Mouse (Mus musculus) left cerebral cortex, adult 6 months (tissue): ENCODE data around the gene Cnn2. TPM values are rescaled to one million over a fixed set of nuclear protein-coding genes. Genes with fewer than 3 reads are reported as not detected.

Source experiments
- long read RNA-seq, 2 experiments: library from polyadenylated mRNA; unstranded; transcript quantifications; one replicate each; pipeline ENCODE4 v2.0.0; 2019 to 2020
- polyA plus RNA-seq: library from polyadenylated mRNA; unstranded; fragments of <200 nt; fragmentation: Nextera tagmentation; gene quantifications from 2 replicates; pipeline ENCODE4 v1.2.3, GENCODE M21; 2021

Gene Cnn2
- polyA plus RNA-seq, result 9.0 and 11.4 TPM in 2 replicates
- long read RNA-seq, experiment 1, transcript Cnn2-201 (7 exons, 2,460 nt), result major isoform, 41 of 43 reads
- long read RNA-seq, experiment 1, partial matches to known transcripts, result 1 of 43 reads
- long read RNA-seq, experiment 1, other reads (novel, unspliced or antisense), result 1 of 43 reads
- long read RNA-seq, experiment 2, transcript Cnn2-201 (7 exons, 2,460 nt), result major isoform, 19 of 20 reads
- long read RNA-seq, experiment 2, partial matches to known transcripts, result 0 of 20 reads
- long read RNA-seq, experiment 2, other reads (novel, unspliced or antisense), result 1 of 20 reads

GRCm38 (mm10) chr10:79988506-79989271 lies at the start of gene Cnn2:
Gene Cnn2 (plus strand): TSS chr10:79988584.

DNA sequence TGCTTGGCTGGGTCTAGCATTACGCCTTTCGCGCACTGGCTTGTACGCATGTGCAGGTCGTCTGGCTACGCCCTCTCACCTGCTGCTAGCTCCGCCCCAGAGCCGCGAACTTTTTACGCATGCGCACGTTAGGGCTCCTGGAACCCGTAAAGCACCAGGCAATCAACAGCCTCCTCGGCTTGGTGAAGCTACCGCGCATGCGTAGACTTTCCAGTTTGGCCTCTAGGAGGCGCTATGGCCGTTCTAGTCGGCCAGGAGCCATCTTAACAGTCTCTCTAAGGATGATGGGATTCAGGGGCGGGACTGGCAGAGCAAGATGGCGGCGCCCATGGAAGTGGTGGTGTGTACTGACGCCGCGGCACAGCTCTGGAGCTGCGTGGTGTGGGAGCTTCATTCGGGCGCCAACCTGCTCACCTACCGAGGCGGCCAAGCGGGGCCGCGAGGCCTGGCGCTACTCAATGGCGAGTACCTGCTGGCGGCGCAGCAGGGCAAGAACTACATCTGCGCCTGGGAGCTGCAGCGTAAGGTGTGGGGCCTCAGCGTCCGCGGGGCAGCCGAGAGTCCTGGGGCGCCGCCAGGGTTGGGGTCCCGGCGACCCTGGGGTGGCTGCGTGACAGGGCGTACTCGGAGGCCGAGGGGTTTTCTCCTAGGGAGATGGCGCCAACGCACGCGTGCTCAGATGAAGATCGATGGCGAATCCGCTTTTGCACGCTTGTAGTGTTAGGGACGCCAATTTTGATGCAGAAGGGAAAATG lies 28.4 kb upstream of the Cnn2 start, which contains the start of gene Wdr18:
Wdr18 (plus strand) TSS at position 306 of the 755 bp plus-strand sequence.

GRCm38 (mm10) chr10:79970415-79971182 lies 17.8 kb upstream of the Cnn2 start, which contains the start of gene Grin3b:
Gene Grin3b (plus strand): TSS chr10:79970715.

DNA sequence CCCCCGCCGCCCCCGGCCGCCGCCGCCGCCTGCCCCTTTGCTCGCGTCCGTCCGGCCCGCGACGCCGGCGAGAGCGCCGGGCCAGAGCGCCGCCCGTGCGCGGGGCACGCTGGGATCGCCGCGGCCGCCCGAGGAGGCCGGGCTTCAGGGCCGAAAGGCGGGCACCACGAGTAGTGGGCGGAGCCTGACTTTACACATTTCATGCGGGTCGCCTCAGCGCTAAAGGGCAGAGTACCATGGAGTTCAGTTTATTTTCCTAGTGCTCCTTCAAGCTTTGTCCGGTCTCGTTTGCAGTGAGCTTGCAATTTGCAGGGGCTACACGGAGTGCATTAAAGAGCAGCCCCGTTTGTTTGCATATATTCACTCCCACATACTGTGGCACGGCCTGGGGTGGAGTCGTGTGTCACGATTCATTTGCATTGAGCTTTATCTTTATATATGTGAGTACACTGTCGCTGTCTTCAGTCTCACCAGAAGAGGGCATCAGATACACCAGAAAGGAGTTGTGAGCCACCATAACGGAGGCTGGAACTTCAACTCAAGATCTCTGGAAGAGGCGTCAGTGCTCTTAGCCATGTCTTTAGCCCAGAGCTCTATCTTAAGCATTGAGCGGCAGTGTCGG lies 4.1 kb upstream of the Cnn2 start, which contains the start of gene Tmem259:
Tmem259 (minus strand) TSS at position 136 of the 622 bp plus-strand sequence.

DNA sequence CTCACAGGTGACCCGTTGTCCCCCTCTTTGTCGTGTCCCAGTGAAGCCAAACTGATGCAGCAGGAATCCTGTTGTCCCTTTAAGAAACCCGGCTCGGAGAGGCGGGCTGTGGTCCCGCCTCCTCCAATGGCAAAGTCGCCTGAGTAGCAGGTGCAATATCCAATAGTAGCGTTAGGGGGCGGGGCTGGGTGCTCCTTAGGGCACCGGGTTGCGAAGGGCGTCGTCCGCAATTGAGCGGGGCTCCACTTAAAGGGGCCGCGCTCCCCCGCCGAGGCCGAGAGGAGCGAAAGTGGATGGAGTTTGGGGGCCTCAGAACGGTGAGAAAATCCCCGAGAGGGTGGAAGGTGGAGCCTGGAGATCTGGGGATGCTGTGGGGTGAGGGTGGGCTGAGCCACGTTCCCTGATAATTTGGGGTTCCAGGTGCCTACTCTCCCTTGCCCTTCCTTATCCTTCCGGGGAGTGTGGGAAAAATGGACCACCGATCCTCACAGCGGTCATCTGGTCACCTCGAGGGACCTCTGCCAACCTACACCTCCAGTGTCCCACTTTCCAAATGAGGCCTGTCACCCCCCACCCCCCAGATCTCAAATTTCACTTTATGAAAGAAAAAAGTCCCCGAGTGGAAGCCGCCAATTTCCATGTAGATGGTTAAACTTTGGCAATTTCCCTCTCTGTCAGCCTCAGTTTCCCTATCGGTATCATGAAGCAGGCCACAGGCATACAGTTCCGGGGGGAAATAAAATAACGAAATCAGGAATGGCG lies 8.1 kb downstream of the Cnn2 start, which contains the start of gene Abca7:
Abca7 (plus strand) TSS at position 223 of the 762 bp plus-strand sequence.

DNA sequence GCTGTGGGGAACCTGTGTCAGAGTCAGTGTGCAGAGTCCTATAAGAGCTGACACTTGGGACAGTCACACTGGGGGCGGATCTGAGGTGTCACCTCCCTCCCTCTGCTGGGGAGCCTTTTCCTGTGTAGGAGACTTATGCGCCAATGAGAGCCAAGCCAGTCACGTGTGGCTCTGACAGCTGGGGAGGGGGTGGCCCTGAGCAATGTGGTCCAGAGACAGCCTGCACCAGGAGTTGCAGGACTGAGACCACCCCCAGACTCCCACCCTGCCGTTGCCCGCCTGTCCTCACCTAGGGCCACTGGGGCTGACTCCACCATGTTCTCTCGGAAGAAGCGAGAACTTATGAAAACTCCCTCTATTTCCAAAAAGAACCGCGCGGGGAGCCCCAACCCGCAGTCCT lies 28.1 kb downstream of the Cnn2 start, which contains the start of gene Arhgap45:
Arhgap45 (plus strand) TSS at position 143 of the 400 bp plus-strand sequence.

DNA sequence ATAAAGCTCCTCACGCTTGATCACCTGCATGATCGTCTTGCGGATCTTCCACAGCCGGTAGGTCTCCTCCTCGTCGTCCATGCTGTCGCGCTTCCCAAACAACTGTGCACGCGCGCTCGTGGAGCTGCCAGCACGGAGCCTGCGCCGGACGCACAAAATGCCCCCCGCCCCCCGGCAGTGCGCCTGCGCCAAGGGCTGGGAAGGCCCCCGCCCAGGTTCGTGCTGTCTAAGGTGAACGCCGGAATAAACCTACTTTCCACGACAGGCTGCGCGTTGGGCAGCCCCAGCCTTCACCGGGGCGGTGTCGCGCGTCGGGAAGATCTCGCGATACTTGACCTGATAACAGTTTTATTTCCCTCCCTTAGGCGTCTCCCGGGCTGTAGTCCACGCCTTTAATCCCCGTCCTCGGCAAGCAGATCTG lies 51.2 kb downstream of the Cnn2 start, which contains the start of gene Polr2e:
Polr2e (minus strand) TSS at position 237 of the 421 bp plus-strand sequence.

Other genes starting within 250 kb of the Cnn2 start
- gene Polrmt, start 242.0 kb upstream of the Cnn2 start, polyA plus RNA-seq, result 16.1 and 23.3 TPM in 2 replicates
- 5.9 and 7.2 TPM in 2 replicates for gene Fgf22, start 233.5 kb upstream of the Cnn2 start, polyA plus RNA-seq
- gene Rnf126, start 221.6 kb upstream of the Cnn2 start, polyA plus RNA-seq, result 8.2 and 82.8 TPM in 2 replicates
- 1.2 and 1.8 TPM in 2 replicates for gene Fstl3, start 211.3 kb upstream of the Cnn2 start, polyA plus RNA-seq
- gene Prss57, start 197.6 kb upstream of the Cnn2 start, polyA plus RNA-seq, result 1.1 and 2.3 TPM in 2 replicates
- 53.6 and 165 TPM in 2 replicates for gene Palm, start 195.0 kb upstream of the Cnn2 start, polyA plus RNA-seq
- gene Misp, start 167.6 kb upstream of the Cnn2 start, polyA plus RNA-seq, result 0.13 and 0.25 TPM in 2 replicates
- gene Ptbp1, start 134.2 kb upstream of the Cnn2 start, polyA plus RNA-seq, result 15.2 and 16.7 TPM in 2 replicates
- 5.8 and 7.2 TPM in 2 replicates for gene Prtn3, start 114.1 kb upstream of the Cnn2 start, polyA plus RNA-seq
- gene Plppr3, start 114.0 kb upstream of the Cnn2 start, polyA plus RNA-seq, result 33.9 and 47.5 TPM in 2 replicates
- gene Elane, start 102.3 kb upstream of the Cnn2 start, polyA plus RNA-seq, result not detected in 2 replicates
- gene Cfd, start 97.7 kb upstream of the Cnn2 start, polyA plus RNA-seq, result not detected in 2 replicates
- gene Med16, start 79.7 kb upstream of the Cnn2 start, polyA plus RNA-seq, result 30.8 and 51.7 TPM in 2 replicates
- gene Gm26602, start 77.7 kb upstream of the Cnn2 start, polyA plus RNA-seq, result not detected in 2 replicates
- gene Kiss1r, start 71.6 kb upstream of the Cnn2 start, polyA plus RNA-seq, result 4.6 and 5.7 TPM in 2 replicates
- 220 and 307 TPM in 2 replicates for gene R3hdm4, start 67.4 kb upstream of the Cnn2 start, polyA plus RNA-seq
- gene Arid3a, start 61.5 kb upstream of the Cnn2 start, polyA plus RNA-seq, result 1.3 and 1.9 TPM in 2 replicates
- gene Wdr18, start 28.4 kb upstream of the Cnn2 start, polyA plus RNA-seq, result 71.4 and 97.3 TPM in 2 replicates
- 0.11 and 0.25 TPM in 2 replicates for gene Grin3b, start 17.9 kb upstream of the Cnn2 start, polyA plus RNA-seq
- gene Tmem259, start 4.3 kb upstream of the Cnn2 start, polyA plus RNA-seq, result 15.5 and 16.3 TPM in 2 replicates
- gene Abca7, start 7.9 kb downstream of the Cnn2 start, polyA plus RNA-seq, result 1.4 and 1.5 TPM in 2 replicates
- 1.1 and 1.3 TPM in 2 replicates for gene Arhgap45, start 28.1 kb downstream of the Cnn2 start, polyA plus RNA-seq
- gene Polr2e, start 51.2 kb downstream of the Cnn2 start, polyA plus RNA-seq, result 196 and 262 TPM in 2 replicates
- gene Gpx4, start 58.6 kb downstream of the Cnn2 start, polyA plus RNA-seq, result 1,067 and 1,120 TPM in 2 replicates
- 2.7 and 3.4 TPM in 2 replicates for gene Sbno2, start 117.0 kb downstream of the Cnn2 start, polyA plus RNA-seq
- gene Stk11, start 127.2 kb downstream of the Cnn2 start, polyA plus RNA-seq, result 13.1 and 20.8 TPM in 2 replicates
- gene Atp5d, start 150.0 kb downstream of the Cnn2 start, polyA plus RNA-seq, result 898 and 915 TPM in 2 replicates
- gene Cbarp, start 152.3 kb downstream of the Cnn2 start, polyA plus RNA-seq, result 43.4 and 61.5 TPM in 2 replicates
- 4.7 and 33.2 TPM in 2 replicates for gene Midn, start 159.7 kb downstream of the Cnn2 start, polyA plus RNA-seq
- 150 and 175 TPM in 2 replicates for gene Cirbp, start 177.4 kb downstream of the Cnn2 start, polyA plus RNA-seq
- gene 1600002K03Rik, start 184.4 kb downstream of the Cnn2 start, polyA plus RNA-seq, result 10.2 and 10.3 TPM in 2 replicates
- 4.3 and 7.8 TPM in 2 replicates for gene Efna2, start 190.9 kb downstream of the Cnn2 start, polyA plus RNA-seq
- gene Mum1, start 237.8 kb downstream of the Cnn2 start, polyA plus RNA-seq, result 21.6 and 22.7 TPM in 2 replicates